In the genomic region with DNA sequence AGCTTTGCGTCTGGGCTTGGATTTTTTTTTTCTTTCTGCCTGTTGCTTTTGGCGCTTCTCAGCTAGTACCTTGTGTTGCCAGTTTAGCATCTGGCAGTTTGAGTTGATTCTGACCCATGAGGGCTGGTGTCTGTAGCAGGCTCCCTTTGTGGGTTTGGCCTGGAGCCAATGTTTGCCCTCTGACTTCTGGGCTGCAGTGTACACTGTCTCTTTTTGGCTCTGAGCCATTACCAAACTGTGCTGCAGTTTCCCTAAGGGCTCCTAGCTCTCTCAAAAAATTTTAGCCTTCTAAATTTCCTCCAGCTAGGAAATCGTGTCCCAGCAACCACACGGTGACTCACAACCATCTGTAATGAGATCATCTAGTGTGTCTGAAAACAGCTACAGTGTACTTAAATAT, we compare ENCODE assay signal across 8 mouse cellular contexts. TPM values are rescaled to one million over a fixed set of nuclear protein-coding genes. Genes with fewer than 3 reads are reported as not detected.
DNase-seq lines count a peak whose midpoint lies in the region; ATAC-seq and TF ChIP-seq lines count a peak whose summit lies in the region.

No protein-coding gene starts in this region.

- no peak for DNase-seq in midbrain, embryonic 11.5 days (ENCODE audit: low spot score, missing footprints)
- no peak for DNase-seq in midbrain, embryonic 10.5 days (ENCODE audit: low spot score)
- peak; percentile 8 for DNase-seq in embryonic facial prominence, embryonic 10.5 days (ENCODE audit: low spot score)
- peak; percentile 34 for DNase-seq in heart, adult 8-10 months (ENCODE audit: low spot score)
- DNase-seq in kidney, postnatal 36 days, result peak; percentile 57 to 63
- DNase-seq in liver, embryonic 14.5 days (ENCODE audit: low read depth in 3 of 3, low spot score in 3 of 3), result peak; percentile 9 to 24 (median 24)
- DNase-seq in urinary bladder, postnatal 14 days (ENCODE audit: low spot score), result peak; percentile 72

- no peak overlapping the region for H3K4me3 ChIP-seq in midbrain, embryonic 11.5 days (ENCODE audit: low read depth, low read length)
- no peak overlapping the region for H3K4me3 ChIP-seq in midbrain, embryonic 10.5 days
- no peak overlapping the region for H3K4me3 ChIP-seq in embryonic facial prominence, embryonic 10.5 days
- H3K4me3 ChIP-seq in liver, embryonic 14.5 days (ENCODE audit: insufficient read depth in 1 of 2, low read depth in 2 of 2, low read length in 2 of 2), result no peak overlapping the region
- no peak overlapping the region for H3K4me3 ChIP-seq in neural tube, embryonic 14.5 days (ENCODE audit: low read depth, low read length)

- no peak for TF ChIP-seq EP300 in liver, embryonic 14.5 days (IDR thresholded peaks at IDR 0.05; ENCODE audit: low read depth)

- H3K27ac ChIP-seq in midbrain, embryonic 11.5 days (ENCODE audit: low read depth, low read length), result no peak overlapping the region
- no peak overlapping the region for H3K27ac ChIP-seq in midbrain, embryonic 10.5 days (replicated peaks)
- no peak overlapping the region for H3K27ac ChIP-seq in embryonic facial prominence, embryonic 10.5 days (replicated peaks)
- H3K27ac ChIP-seq in liver, embryonic 14.5 days, result no peak overlapping the region
- H3K27ac ChIP-seq in neural tube, embryonic 14.5 days (ENCODE audit: low read depth, low read length), result no peak overlapping the region

- no peaks in the 10 kb centered on the region for H3K27me3 ChIP-seq in midbrain, embryonic 11.5 days (ENCODE audit: control insufficient read depth, insufficient read depth, low read length)
- H3K27me3 ChIP-seq in midbrain, embryonic 10.5 days (ENCODE audit: low read depth, poor library complexity, severe bottlenecking), result no peaks in the 10 kb centered on the region
- H3K27me3 ChIP-seq in embryonic facial prominence, embryonic 10.5 days (replicated peaks; ENCODE audit: low read depth, poor library complexity, severe bottlenecking), result no peaks in the 10 kb centered on the region
- H3K27me3 ChIP-seq in liver, embryonic 14.5 days (ENCODE audit: control insufficient read depth, insufficient read depth, low read length), result no peaks in the 10 kb centered on the region
- H3K27me3 ChIP-seq in neural tube, embryonic 14.5 days (ENCODE audit: control insufficient read depth, insufficient read depth, low read length), result no peaks in the 10 kb centered on the region

- no peak for TF ChIP-seq CTCF in liver, embryonic 14.5 days (IDR thresholded peaks at IDR 0.05; ENCODE audit: low read depth)

- peak; percentile 83; the same call in 1 of the 2 replicates for ATAC-seq in midbrain, embryonic 11.5 days (ENCODE audit: low FRiP score)
- peak; percentile 52; the same call in 1 of the 2 replicates for ATAC-seq in liver, embryonic 14.5 days (ENCODE audit: insufficient read depth)
- ATAC-seq in neural tube, embryonic 14.5 days (ENCODE audit: low read depth), result peak; percentile 97

- 78% methylated on average over 4 of the region's 4 CpGs for WGBS in midbrain, embryonic 11.5 days
- 82% methylated on average over 4 of the region's 4 CpGs for WGBS in midbrain, embryonic 10.5 days
- 73% methylated on average over 4 of the region's 4 CpGs for WGBS in embryonic facial prominence, embryonic 10.5 days
- 56% methylated on average over 4 of the region's 4 CpGs for WGBS in liver, embryonic 14.5 days (ENCODE audit: insufficient replicate concordance)
- WGBS in neural tube, embryonic 14.5 days, result 40% methylated on average over 4 of the region's 4 CpGs

- H3K4me1 ChIP-seq in midbrain, embryonic 11.5 days (ENCODE audit: control insufficient read depth, insufficient read depth, low read length), result no peaks in the 10 kb centered on the region
- no peaks in the 10 kb centered on the region for H3K4me1 ChIP-seq in midbrain, embryonic 10.5 days
- H3K4me1 ChIP-seq in embryonic facial prominence, embryonic 10.5 days, result no peaks in the 10 kb centered on the region
- H3K4me1 ChIP-seq in liver, embryonic 14.5 days (replicated peaks; ENCODE audit: control insufficient read depth in 2 of 2, insufficient read depth in 2 of 2, low read length in 1 of 2), result no peaks in the 10 kb centered on the region
- H3K4me1 ChIP-seq in neural tube, embryonic 14.5 days (ENCODE audit: control insufficient read depth, insufficient read depth, low read length), result no peaks in the 10 kb centered on the region

- H3K36me3 ChIP-seq in midbrain, embryonic 11.5 days (ENCODE audit: control insufficient read depth, insufficient read depth, low read length), result no peaks in the 10 kb centered on the region
- no peaks in the 10 kb centered on the region for H3K36me3 ChIP-seq in midbrain, embryonic 10.5 days
- no peaks in the 10 kb centered on the region for H3K36me3 ChIP-seq in embryonic facial prominence, embryonic 10.5 days (replicated peaks)
- H3K36me3 ChIP-seq in liver, embryonic 14.5 days (replicated peaks; ENCODE audit: control insufficient read depth, insufficient read depth, low read depth), result no peaks in the 10 kb centered on the region
- no peaks in the 10 kb centered on the region for H3K36me3 ChIP-seq in neural tube, embryonic 14.5 days (ENCODE audit: control insufficient read depth, insufficient read depth, low read length)

- no peaks in the 10 kb centered on the region for H3K9me3 ChIP-seq in midbrain, embryonic 11.5 days (ENCODE audit: control insufficient read depth, low read length)
- H3K9me3 ChIP-seq in midbrain, embryonic 10.5 days (replicated peaks), result no peaks in the 10 kb centered on the region
- H3K9me3 ChIP-seq in embryonic facial prominence, embryonic 10.5 days, result no peaks in the 10 kb centered on the region
- no peaks in the 10 kb centered on the region for H3K9me3 ChIP-seq in liver, embryonic 14.5 days (ENCODE audit: control insufficient read depth, low read length)
- no peaks in the 10 kb centered on the region for H3K9me3 ChIP-seq in neural tube, embryonic 14.5 days (ENCODE audit: control insufficient read depth, low read length)

- H3K9ac ChIP-seq in midbrain, embryonic 11.5 days (ENCODE audit: low read length), result no peak overlapping the region
- H3K9ac ChIP-seq in liver, embryonic 14.5 days (replicated peaks), result no peak overlapping the region
- H3K9ac ChIP-seq in neural tube, embryonic 14.5 days (replicated peaks; ENCODE audit: low read depth, low read length), result no peak overlapping the region

- no peak overlapping the region for H3K4me2 ChIP-seq in midbrain, embryonic 11.5 days
- no peak overlapping the region for H3K4me2 ChIP-seq in liver, embryonic 14.5 days (ENCODE audit: low read depth)
- H3K4me2 ChIP-seq in neural tube, embryonic 14.5 days (ENCODE audit: low read depth, low read length), result no peak overlapping the region

RNA-seq across cellular contexts. Expression of a gene that starts 50.1 kb away (rescaled TPM):
- 15.7 and 17.9 TPM in 2 replicates for polyA plus RNA-seq in midbrain, embryonic 11.5 days (2014; fragmentation: Nextera tagmentation; extraction: Ambion mirVana)
- polyA plus RNA-seq in midbrain, embryonic 10.5 days (2016; fragmentation: Nextera tagmentation; extraction: Ambion mirVana), result 17.7 and 18.8 TPM in 2 replicates
- polyA plus RNA-seq in embryonic facial prominence, embryonic 10.5 days (2016; fragmentation: Nextera tagmentation; extraction: Ambion mirVana), result 19.1 and 21.0 TPM in 2 replicates
- total RNA-seq in heart, adult 8-10 months (2022), result 10 to 100 TPM; 21.8 to 24.4 (median 23.9) TPM
- 3.5 and 4.7 TPM in 2 replicates for polyA plus RNA-seq in liver, embryonic 14.5 days (2012; rRNA removed)
- 6.9 and 7.6 TPM in 2 replicates for polyA plus RNA-seq in liver, embryonic 14.5 days (2014; fragmentation: Nextera tagmentation; extraction: Ambion mirVana)
- polyA plus RNA-seq in neural tube, embryonic 14.5 days (2014; fragmentation: Nextera tagmentation; extraction: Ambion mirVana), result 20.4 and 21.8 TPM in 2 replicates

Comparison
In these comparisons a context has a peak if more than half of its experiments do, and no peak if none do; other contexts are left out.
1. DNase-seq: peak in embryonic facial prominence, embryonic 10.5 days (single experiment), heart, adult 8-10 months (single experiment), kidney, postnatal 36 days (2 of 2), liver, embryonic 14.5 days (3 of 3) and urinary bladder, postnatal 14 days (single experiment); none in midbrain, embryonic 11.5 days (single experiment) and midbrain, embryonic 10.5 days (single experiment).
2. Peak in every context shown above with its lines, with median percentiles within 50 percentile points of each other: ATAC-seq.